Mouse (Mus musculus) MEL (cell line): ENCODE results near the gene Isoc2a. TPM values are rescaled to one million over a fixed set of nuclear protein-coding genes. Genes with fewer than 3 reads are reported as not detected.

Experiments used
- DNase-seq: peaks from one replicate; pipeline ENCODE4 v3.0.0; 2011; ENCODE audit warnings: low read depth, low spot score
- H3K27ac ChIP-seq: 2 replicates; pipeline ENCODE4 v1.5.1; 2012; ENCODE audit warnings: low read depth, mild to moderate bottlenecking, control low read depth, low read length, moderate library complexity; ENCODE audit not compliant: control insufficient read depth
- H3K27me3 ChIP-seq, 2 experiments: fragments of 150-350 bp in 1 of 2; sonication (generic) in 1 of 2; 2 replicates each; pipeline ENCODE4 v1.6.1; 2012; ENCODE audit warnings: low read length in 2 of 2, mild to moderate bottlenecking in 2 of 2, improper control_type of control experiment in 1 of 2, moderate library complexity in 1 of 2; ENCODE audit not compliant: insufficient read depth in 2 of 2, control insufficient read depth in 1 of 2
- H3K36me3 ChIP-seq, 2 experiments: 2 replicates each; pipeline ENCODE4 v1.6.1; 2012 to 2014; ENCODE audit warnings: low read length in 2 of 2, improper control_type of control experiment in 1 of 2, inconsistent platforms in 1 of 2, mild to moderate bottlenecking in 1 of 2; ENCODE audit not compliant: insufficient read depth in 2 of 2, control insufficient read depth in 1 of 2
- H3K4me1 ChIP-seq, 2 experiments: fragments of 150-350 bp in 1 of 2; sonication (generic) in 1 of 2; 2 replicates each; pipeline ENCODE4 v1.6.1; 2012; ENCODE audit warnings: low read length in 2 of 2, improper control_type of control experiment in 1 of 2, mild to moderate bottlenecking in 1 of 2; ENCODE audit not compliant: insufficient read depth in 2 of 2, control insufficient read depth in 1 of 2
- H3K4me3 ChIP-seq, 2 experiments: fragments of 150-350 bp in 1 of 2; sonication (generic) in 1 of 2; 2 replicates each; pipeline ENCODE4 v1.5.1; 2012; ENCODE audit warnings: low read depth in 2 of 2, low read length in 2 of 2, mild to moderate bottlenecking in 2 of 2, moderate library complexity in 2 of 2, control low read depth in 1 of 2, improper control_type of control experiment in 1 of 2; ENCODE audit not compliant: control insufficient read depth in 1 of 2, insufficient read depth in 1 of 2
- H3K79me2 ChIP-seq: 2 replicates; pipeline ENCODE4 v1.6.1; 2012; ENCODE audit warnings: mild to moderate bottlenecking, low read length, moderate library complexity; ENCODE audit not compliant: control insufficient read depth, poor library complexity, insufficient read depth
- H3K9ac ChIP-seq: 2 replicates; pipeline ENCODE4 v1.6.1; 2012; ENCODE audit warnings: low read depth, mild to moderate bottlenecking, control low read depth, low read length, moderate library complexity; ENCODE audit not compliant: control insufficient read depth, poor library complexity, severe bottlenecking
- H3K9me3 ChIP-seq: fragments of 150-350 bp; sonication (generic); replicated peaks from 2 replicates; pipeline ENCODE4 v1.6.1; 2012; ENCODE audit warnings: mild to moderate bottlenecking, low read length, improper control_type of control experiment, moderate library complexity; ENCODE audit not compliant: insufficient read depth
- CHD1 ChIP-seq: IDR thresholded peaks from 2 replicates; pipeline ENCODE4 v1.6.1; 2012; ENCODE audit warnings: low read depth, mild to moderate bottlenecking, inconsistent platforms, low read length, improper control_type of control experiment
- E2F4 ChIP-seq: IDR thresholded peaks from 2 replicates; pipeline ENCODE4 v1.6.1; 2011; ENCODE audit warnings: low read depth, low read length, improper control_type of control experiment, borderline replicate concordance
- GABPA ChIP-seq: IDR thresholded peaks from 2 replicates; pipeline ENCODE4 v1.6.1; 2012; ENCODE audit warnings: low read depth, mild to moderate bottlenecking, inconsistent platforms, low read length, improper control_type of control experiment, moderate library complexity
- HCFC1 ChIP-seq: IDR thresholded peaks from 2 replicates; pipeline ENCODE4 v1.6.1; 2012; ENCODE audit warnings: low read depth, mild to moderate bottlenecking, inconsistent platforms, low read length, improper control_type of control experiment, moderate library complexity
- JUND ChIP-seq: IDR thresholded peaks from 2 replicates; pipeline ENCODE4 v1.6.1; 2011; ENCODE audit warnings: low read depth, mild to moderate bottlenecking, improper control_type of control experiment, low read length
- KAT2A ChIP-seq: conservative IDR thresholded peaks from 2 replicates; pipeline ENCODE4 v1.6.1; 2012; ENCODE audit warnings: low read depth, low read length, improper control_type of control experiment, inconsistent platforms
- MAX ChIP-seq: IDR thresholded peaks from 2 replicates; pipeline ENCODE4 v1.6.1; 2011; ENCODE audit warnings: low read length, improper control_type of control experiment
- MAZ ChIP-seq: IDR thresholded peaks from 2 replicates; pipeline ENCODE4 v1.6.1; 2012; ENCODE audit warnings: low read depth, mild to moderate bottlenecking, inconsistent platforms, low read length, improper control_type of control experiment
- MEF2A ChIP-seq: IDR thresholded peaks from 2 replicates; pipeline ENCODE4 v1.6.1; 2014; ENCODE audit warnings: low read depth, mild to moderate bottlenecking, inconsistent platforms, low read length, improper control_type of control experiment; ENCODE audit not compliant: poor library complexity, insufficient replicate concordance, severe bottlenecking; ENCODE audit errors: extremely low read depth
- MXI1 ChIP-seq: IDR thresholded peaks from 2 replicates; pipeline ENCODE4 v1.6.1; 2011; ENCODE audit warnings: mild to moderate bottlenecking, low read depth, low read length, improper control_type of control experiment
- NELFE ChIP-seq: IDR thresholded peaks from 2 replicates; pipeline ENCODE4 v1.6.1; 2011; ENCODE audit warnings: low read depth, low read length, improper control_type of control experiment
- NRF1 ChIP-seq: IDR thresholded peaks from 2 replicates; pipeline ENCODE4 v1.6.1; 2014; ENCODE audit warnings: low read depth, mild to moderate bottlenecking, inconsistent platforms, low read length, improper control_type of control experiment, moderate library complexity; ENCODE audit not compliant: poor library complexity, insufficient read depth, severe bottlenecking
- RCOR1 ChIP-seq: IDR thresholded peaks from 2 replicates; pipeline ENCODE4 v1.6.1; 2012; ENCODE audit warnings: low read depth, mild to moderate bottlenecking, inconsistent platforms, low read length, improper control_type of control experiment
- TBP ChIP-seq: IDR thresholded peaks from 2 replicates; pipeline ENCODE4 v1.8.0; 2011; ENCODE audit warnings: low read depth, low read length, improper control_type of control experiment
- UBTF ChIP-seq: IDR thresholded peaks from 2 replicates; pipeline ENCODE4 v1.6.1; 2012; ENCODE audit warnings: low read depth, mild to moderate bottlenecking, inconsistent platforms, low read length, improper control_type of control experiment, moderate library complexity, borderline replicate concordance; ENCODE audit not compliant: insufficient read depth
- USF2 ChIP-seq, 2 experiments: IDR thresholded peaks; 2 replicates each; pipeline ENCODE4 v1.6.1; 2011 to 2012; ENCODE audit warnings: improper control_type of control experiment in 2 of 2, low read length in 2 of 2, borderline replicate concordance in 1 of 2, inconsistent platforms in 1 of 2, low read depth in 1 of 2, mild to moderate bottlenecking in 1 of 2; ENCODE audit not compliant: insufficient read depth in 1 of 2
- ZC3H11A ChIP-seq: IDR thresholded peaks from 2 replicates; pipeline ENCODE4 v1.6.1; 2012; ENCODE audit warnings: low read depth, mild to moderate bottlenecking, inconsistent platforms, low read length, improper control_type of control experiment
- ZMIZ1 ChIP-seq: IDR thresholded peaks from 2 replicates; pipeline ENCODE4 v1.6.1; 2012; ENCODE audit warnings: low read depth, mild to moderate bottlenecking, inconsistent platforms, low read length, improper control_type of control experiment, moderate library complexity
- polyA plus RNA-seq, 2 experiments: library from polyadenylated mRNA; stranded (reverse) in 1 of 2; unstranded in 1 of 2; fragments of >175 nt in 1 of 2; fragments of >200 nt in 1 of 2; gene quantifications; 2 replicates each; pipeline versions ENCODE4 v1.2.1 to v1.2.4; 2012; ENCODE audit warnings: low replicate concordance in 2 of 2, low read depth in 1 of 2; ENCODE audit not compliant: insufficient read length in 2 of 2, insufficient read depth in 1 of 2, missing spikeins in 1 of 2
- total RNA-seq: library from RNA; depleted of rRNA; stranded (reverse); fragments of 300-350 nt; gene quantifications from 2 replicates; pipeline ENCODE4 v1.2.3, GENCODE M21; 2012

The Isoc2a gene
- total and polyA plus RNA-seq, 3 experiments: 11.1 to 20.6 TPM; not detected in 1

DNA sequence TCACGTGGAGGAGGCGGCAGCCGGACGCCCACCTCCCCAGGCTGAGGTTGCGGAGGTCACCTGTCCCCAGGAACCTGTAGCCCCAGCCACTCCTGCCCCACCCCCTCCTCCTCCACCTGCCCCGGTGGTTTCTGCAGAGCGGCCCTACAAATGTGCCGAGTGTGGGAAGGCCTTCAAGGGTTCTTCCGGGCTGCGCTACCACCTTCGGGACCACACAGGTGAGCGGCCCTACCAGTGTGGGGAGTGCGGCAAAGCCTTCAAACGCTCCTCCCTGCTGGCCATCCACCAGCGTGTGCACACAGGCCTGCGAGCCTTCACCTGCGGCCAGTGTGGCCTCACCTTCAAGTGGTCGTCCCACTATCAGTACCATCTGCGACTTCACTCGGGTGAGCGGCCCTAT is 43.0 kb downstream of the Isoc2a start:
- H3K79me2 ChIP-seq: peaks cover 6% of the 10 kb centered on the region
- no peak overlapping the region for H3K4me3 ChIP-seq
- H3K36me3 ChIP-seq: peaks cover 0 to 4% of the 10 kb centered on the region in 2 experiments; a peak in 2 of 4 replicates
- H3K9me3 ChIP-seq: no peaks in the 10 kb centered on the region
- no peaks in the 10 kb centered on the region for H3K27me3 ChIP-seq
- no peak overlapping the region for H3K27ac ChIP-seq
- DNase-seq: no peak
- no peak overlapping the region for H3K9ac ChIP-seq
- no peaks in the 10 kb centered on the region for H3K4me1 ChIP-seq
- TF ChIP-seq E2F4 (no peak), MEF2A (no peak), JUND (no peak), NELFE (no peak), CHD1 (no peak), ZC3H11A (no peak), HCFC1 (no peak), ZMIZ1 (no peak), MXI1 (no peak), RCOR1 (no peak), GABPA (no peak), USF2 (IDR thresholded peaks at IDR 0.05; ENCODE audit: borderline replicate concordance in 1 of 2, insufficient read depth in 1 of 2, low read depth in 1 of 2, low read length in 2 of 2) (no peak), MAZ (no peak), UBTF (no peak), TBP (no peak), KAT2A (no peak)

- no peak overlapping the region for H3K9ac ChIP-seq
- H3K4me3 ChIP-seq: no peak overlapping the region
- H3K79me2 ChIP-seq: peaks cover 4% of the 10 kb centered on the region; the same call in 1 of the 2 replicates
- no peak overlapping the region for H3K27ac ChIP-seq
- TF ChIP-seq MAX (no peak), NRF1 (no peak)
- H3K36me3 ChIP-seq: peaks cover 0 to 4% of the 10 kb centered on the region in 2 experiments; a peak in 2 of 4 replicates
- H3K4me1 ChIP-seq: no peaks in the 10 kb centered on the region
- DNase-seq: no peak
- no peaks in the 10 kb centered on the region for H3K9me3 ChIP-seq
- H3K27me3 ChIP-seq: no peaks in the 10 kb centered on the region
Measured at GRCm38 (mm10) chr7:4920496-4920895, 43.5 kb downstream of the Isoc2a start.
